Mouse (Mus musculus) midbrain, embryonic 14.5 days (tissue): Measurements from ENCODE around the gene Vrk1. TPM values are rescaled to one million over a fixed set of nuclear protein-coding genes. Genes with fewer than 3 reads are reported as not detected.

ENCODE experiments used
- ATAC-seq: fragments of 200-750 bp; cut with Nextera tagmentation; 2 replicates; pipeline ENCODE4 v1.8.0; 2017; ENCODE audit warnings: moderate number of reproducible peaks, moderate library complexity; ENCODE audit not compliant: low FRiP score, low TSS enrichment
- DNase-seq: peaks from one replicate; pipeline ENCODE4 v3.0.0-alpha.2; 2015
- H3K27ac ChIP-seq: fragments of 300-500 bp; sonication (generic); replicated peaks from 2 replicates; pipeline ENCODE4 v1.5.1; 2014; ENCODE audit warnings: mild to moderate bottlenecking, low read depth, low read length, moderate library complexity
- H3K27me3 ChIP-seq: fragments of 300-500 bp; sonication (generic); 2 replicates; pipeline ENCODE4 v1.6.1; 2014; ENCODE audit warnings: low read length, control low read depth, mixed read lengths; ENCODE audit not compliant: control insufficient read depth, insufficient read depth
- H3K36me3 ChIP-seq: fragments of 300-500 bp; sonication (generic); 2 replicates; pipeline ENCODE4 v1.6.1; 2014; ENCODE audit warnings: low read length, control low read depth; ENCODE audit not compliant: control insufficient read depth, insufficient read depth
- H3K4me1 ChIP-seq: fragments of 300-500 bp; sonication (generic); 2 replicates; pipeline ENCODE4 v1.6.1; 2014; ENCODE audit warnings: mild to moderate bottlenecking, antibody characterized with exemption, low read length, control low read depth; ENCODE audit not compliant: control insufficient read depth, insufficient read depth
- H3K4me2 ChIP-seq: fragments of 300-500 bp; sonication (generic); 2 replicates; pipeline ENCODE4 v1.6.1; 2014; ENCODE audit warnings: mild to moderate bottlenecking, low read length, moderate library complexity
- H3K4me3 ChIP-seq: fragments of 300-500 bp; sonication (generic); replicated peaks from 2 replicates; pipeline ENCODE4 v1.5.1; 2014; ENCODE audit warnings: low read depth, low read length
- H3K9ac ChIP-seq: fragments of 300-500 bp; sonication (generic); replicated peaks from 2 replicates; pipeline ENCODE4 v1.6.1; 2014; ENCODE audit warnings: mild to moderate bottlenecking, low read length, moderate library complexity
- H3K9me3 ChIP-seq: fragments of 300-500 bp; sonication (generic); 2 replicates; pipeline ENCODE4 v1.6.1; 2016; ENCODE audit warnings: low read length, control low read depth, mixed read lengths; ENCODE audit not compliant: control insufficient read depth
- WGBS: fragments of 180-500 bp; shearing (Covaris S2); extraction: QIAGEN DNeasy Blood & Tissue Kit; methylation state at CpG from one replicate; pipeline ENCODE4 v1.1.7; 2014; 5-methylcytosine and 5-hydroxymethylcytosine counted together
- polyA plus RNA-seq: library from polyadenylated mRNA; unstranded; fragments of >200 nt; fragmentation: Nextera tagmentation; extraction: Ambion mirVana; gene quantifications from 2 replicates; pipeline ENCODE4 v1.2.1, GENCODE M21; 2014

Gene Vrk1
- polyA plus RNA-seq, 1 experiment from 2014 or later: 42.3 TPM

DNA sequence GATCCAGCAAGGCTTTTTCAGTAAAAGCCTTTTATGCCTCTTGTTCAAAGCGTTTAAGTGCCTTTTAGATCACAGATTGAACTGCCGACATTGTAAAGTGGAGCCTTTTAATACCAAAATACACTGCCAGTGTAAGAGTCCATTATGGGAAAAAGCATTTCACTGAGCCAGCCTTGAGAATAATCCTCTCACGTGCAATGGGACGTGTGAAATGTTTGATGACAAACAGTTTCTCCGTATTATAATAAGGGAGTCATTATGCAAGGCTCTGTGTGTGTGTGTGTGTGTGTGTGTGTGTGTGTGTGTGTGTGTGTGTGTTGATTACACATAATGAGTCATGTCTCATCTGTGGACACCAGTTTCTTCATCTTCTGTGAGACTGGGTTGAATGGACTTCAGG lies 17.3 kb upstream of the Vrk1 start:
- H3K27me3 ChIP-seq: no peaks in the 10 kb centered on the region
- H3K4me3 ChIP-seq: no peak overlapping the region
- no peak overlapping the region for H3K4me2 ChIP-seq
- H3K36me3 ChIP-seq: no peaks in the 10 kb centered on the region
- 41% methylated on average over 5 of the region's 5 CpGs for WGBS
- ATAC-seq: no peak
- peak; percentile 39 for DNase-seq
- H3K4me1 ChIP-seq: no peaks in the 10 kb centered on the region
- H3K27ac ChIP-seq: no peak overlapping the region
- H3K9ac ChIP-seq: no peak overlapping the region
- H3K9me3 ChIP-seq: no peaks in the 10 kb centered on the region

DNA sequence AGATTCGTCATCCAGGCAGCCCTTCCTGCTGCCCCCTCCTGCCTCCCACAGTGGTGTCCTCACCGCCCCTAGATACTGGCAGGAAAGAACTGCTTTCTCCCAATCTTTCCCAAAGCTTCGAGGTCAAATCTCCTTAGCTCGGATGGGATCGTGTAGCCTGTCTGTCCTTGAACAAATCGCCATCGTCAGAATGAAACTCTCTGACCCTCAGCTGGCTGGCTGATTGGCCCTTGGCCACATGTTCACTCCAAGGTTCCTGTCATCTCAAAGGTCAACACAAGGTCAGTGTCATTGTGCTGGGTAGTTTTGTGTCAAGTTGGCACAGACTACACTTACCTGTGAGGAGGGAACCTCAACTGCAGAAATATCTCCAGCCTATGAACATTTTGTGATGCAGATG lies 16.7 kb upstream of the Vrk1 start:
- H3K9me3 ChIP-seq: no peaks in the 10 kb centered on the region
- no peak overlapping the region for H3K27ac ChIP-seq
- ATAC-seq: no peak
- no peak overlapping the region for H3K4me3 ChIP-seq
- H3K36me3 ChIP-seq: no peaks in the 10 kb centered on the region
- WGBS: 79% methylated on average over 7 of the region's 7 CpGs
- H3K4me2 ChIP-seq: no peak overlapping the region
- DNase-seq: no peak
- H3K4me1 ChIP-seq: no peaks in the 10 kb centered on the region
- no peaks in the 10 kb centered on the region for H3K27me3 ChIP-seq
- no peak overlapping the region for H3K9ac ChIP-seq

DNA sequence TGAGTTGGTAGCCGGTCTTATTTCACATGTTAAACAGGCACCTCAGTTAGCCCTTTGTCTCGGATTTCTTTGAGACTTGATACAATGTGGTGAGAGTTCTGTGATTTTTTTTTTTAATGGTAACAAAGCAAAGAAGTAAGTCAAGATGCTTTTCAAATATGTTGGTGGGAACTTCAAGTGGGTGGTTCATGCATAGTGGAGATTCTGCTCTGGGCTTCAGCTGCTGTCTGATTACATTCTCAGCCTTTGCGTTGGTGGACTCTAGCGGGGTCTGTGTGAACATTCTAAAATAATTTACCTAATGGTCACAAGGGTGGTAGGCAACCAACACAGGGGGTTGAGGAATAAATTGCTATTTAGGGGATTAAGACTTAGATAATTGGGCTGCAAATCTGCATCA lies 14.1 kb upstream of the Vrk1 start:
- H3K36me3 ChIP-seq: no peaks in the 10 kb centered on the region
- H3K9ac ChIP-seq: no peak overlapping the region
- no peak overlapping the region for H3K4me3 ChIP-seq
- H3K4me1 ChIP-seq: no peaks in the 10 kb centered on the region
- H3K27me3 ChIP-seq: no peaks in the 10 kb centered on the region
- no peak overlapping the region for H3K27ac ChIP-seq
- WGBS: 63% methylated on average over 4 of the region's 4 CpGs
- no peaks in the 10 kb centered on the region for H3K9me3 ChIP-seq
- H3K4me2 ChIP-seq: no peak overlapping the region
- ATAC-seq: no peak
- DNase-seq: no peak

DNA sequence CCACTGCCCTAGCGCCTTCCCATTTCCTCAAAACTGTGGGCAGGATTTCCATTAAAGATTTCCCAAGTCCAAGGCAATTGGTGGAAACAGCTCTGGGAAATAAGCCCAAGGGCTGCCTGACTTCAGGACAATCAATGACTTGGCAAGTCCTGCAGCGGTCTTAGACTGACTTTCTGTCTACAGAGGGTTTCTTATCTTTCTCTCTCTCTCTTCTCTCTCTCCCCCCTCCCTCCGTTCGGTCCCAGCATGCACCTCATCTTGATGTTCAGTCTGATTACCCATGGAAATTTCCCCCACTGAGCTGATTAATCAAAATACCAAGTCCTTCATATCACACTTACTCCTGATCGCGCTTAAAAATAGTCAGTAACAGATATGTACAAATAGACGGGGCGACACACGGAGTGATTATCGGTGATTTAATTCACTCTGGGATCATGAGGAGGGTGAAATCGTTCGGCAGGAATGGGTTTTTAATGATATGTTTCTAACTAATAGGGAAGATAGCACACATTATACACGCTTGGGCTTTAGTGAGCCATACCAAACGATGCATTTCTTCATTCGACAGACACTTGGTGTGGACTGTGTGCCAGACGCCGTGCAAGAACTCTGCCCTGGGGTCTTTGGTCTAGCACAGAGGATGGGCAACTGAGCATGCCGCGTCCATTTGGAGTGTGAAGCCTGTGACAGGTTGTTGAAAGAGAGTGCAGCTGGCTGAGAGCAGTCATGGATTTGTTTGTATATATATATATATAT lies 12.8 kb upstream of the Vrk1 start:
- 88% methylated on average over 19 of the region's 19 CpGs for WGBS
- no peak for DNase-seq
- Histone ChIP-seq H3K4me3 (no peak overlapping the region), H3K27ac (no peak overlapping the region), H3K4me1 (no peaks in the 10 kb centered on the region), H3K9ac (no peak overlapping the region), H3K36me3 (no peaks in the 10 kb centered on the region), H3K27me3 (no peaks in the 10 kb centered on the region), H3K4me2 (no peak overlapping the region), H3K9me3 (no peaks in the 10 kb centered on the region)
- ATAC-seq: no peak

DNA sequence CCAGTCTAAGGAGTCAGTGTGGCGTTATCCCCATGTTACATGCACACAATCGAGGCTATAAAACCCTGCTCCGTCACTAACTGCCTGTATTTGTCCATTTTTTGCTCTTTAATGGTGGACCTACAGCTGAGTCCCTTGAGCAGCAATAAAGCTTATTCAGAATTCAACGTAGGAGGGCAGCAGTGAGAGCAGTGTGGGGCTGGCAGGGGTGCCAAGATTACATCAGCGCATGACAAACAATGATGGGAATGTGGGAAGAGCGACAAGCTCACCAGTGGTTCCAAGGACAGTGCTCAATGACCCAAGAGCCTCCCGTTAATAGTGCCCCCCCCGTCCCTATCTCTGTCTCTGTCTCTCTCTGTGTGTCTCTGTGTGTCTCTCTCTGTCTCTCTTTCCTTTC lies 8.3 kb upstream of the Vrk1 start:
- Histone ChIP-seq H3K4me3 (no peak overlapping the region), H3K27ac (no peak overlapping the region), H3K9me3 (no peaks in the 10 kb centered on the region), H3K27me3 (no peaks in the 10 kb centered on the region), H3K36me3 (no peaks in the 10 kb centered on the region), H3K9ac (no peak overlapping the region), H3K4me1 (no peaks in the 10 kb centered on the region), H3K4me2 (no peak overlapping the region)
- WGBS: 71% methylated on average over 8 of the region's 8 CpGs
- ATAC-seq (no peak), DNase-seq (no peak)

DNA sequence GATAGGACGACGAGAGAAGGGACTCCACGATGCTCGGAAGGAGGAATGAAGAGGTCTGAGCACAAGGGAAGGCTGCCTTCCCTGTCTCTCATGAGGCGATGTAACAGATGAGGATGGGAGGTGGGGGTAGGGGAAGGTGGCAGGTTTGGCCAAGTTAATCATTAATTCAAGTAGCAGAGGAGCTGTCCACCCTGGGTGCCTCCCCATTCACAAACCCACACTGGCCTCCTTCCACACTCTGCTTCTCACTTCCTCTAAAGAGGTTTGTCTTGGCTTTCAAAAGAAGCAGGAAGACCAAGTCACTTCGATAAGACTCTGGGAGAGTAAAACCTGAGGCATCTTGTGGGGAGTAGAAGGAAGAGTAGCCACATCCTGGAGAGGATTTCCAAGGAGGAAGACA lies 5.3 kb upstream of the Vrk1 start:
- no peak overlapping the region for H3K4me2 ChIP-seq
- ATAC-seq: no peak
- H3K4me1 ChIP-seq: no peaks in the 10 kb centered on the region
- no peak overlapping the region for H3K4me3 ChIP-seq
- H3K9me3 ChIP-seq: no peaks in the 10 kb centered on the region
- no peak for DNase-seq
- 89% methylated on average over 6 of the region's 6 CpGs for WGBS
- no peak overlapping the region for H3K27ac ChIP-seq
- H3K27me3 ChIP-seq: no peaks in the 10 kb centered on the region
- no peak overlapping the region for H3K9ac ChIP-seq
- H3K36me3 ChIP-seq: no peaks in the 10 kb centered on the region

DNA sequence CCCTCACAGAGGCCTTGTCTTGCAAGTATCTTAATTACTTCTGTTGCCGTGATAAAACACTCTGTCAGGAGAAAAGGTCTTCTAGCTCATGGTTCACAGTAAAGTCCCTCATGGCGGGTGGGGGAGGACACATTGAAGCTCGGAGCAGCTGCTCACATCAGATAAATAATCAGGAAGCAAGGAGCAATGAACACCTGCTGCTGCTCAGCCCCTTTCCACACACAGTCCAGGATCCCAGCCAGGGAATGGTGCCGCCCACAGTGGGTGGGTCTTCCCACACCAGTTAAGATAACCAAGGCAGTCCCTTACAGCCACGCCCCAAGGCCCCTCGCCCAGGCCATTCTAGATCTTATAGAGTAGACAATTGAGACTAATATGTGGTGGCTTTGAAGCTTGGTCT lies 3.8 kb upstream of the Vrk1 start:
- ATAC-seq: no peak
- H3K4me2 ChIP-seq: no peak overlapping the region
- H3K9ac ChIP-seq: no peak overlapping the region
- no peak overlapping the region for H3K4me3 ChIP-seq
- no peaks in the 10 kb centered on the region for H3K4me1 ChIP-seq
- DNase-seq: no peak
- H3K27ac ChIP-seq: no peak overlapping the region
- no peaks in the 10 kb centered on the region for H3K9me3 ChIP-seq
- no peaks in the 10 kb centered on the region for H3K36me3 ChIP-seq
- WGBS: 86% methylated on average over 6 of the region's 6 CpGs
- no peaks in the 10 kb centered on the region for H3K27me3 ChIP-seq

DNA sequence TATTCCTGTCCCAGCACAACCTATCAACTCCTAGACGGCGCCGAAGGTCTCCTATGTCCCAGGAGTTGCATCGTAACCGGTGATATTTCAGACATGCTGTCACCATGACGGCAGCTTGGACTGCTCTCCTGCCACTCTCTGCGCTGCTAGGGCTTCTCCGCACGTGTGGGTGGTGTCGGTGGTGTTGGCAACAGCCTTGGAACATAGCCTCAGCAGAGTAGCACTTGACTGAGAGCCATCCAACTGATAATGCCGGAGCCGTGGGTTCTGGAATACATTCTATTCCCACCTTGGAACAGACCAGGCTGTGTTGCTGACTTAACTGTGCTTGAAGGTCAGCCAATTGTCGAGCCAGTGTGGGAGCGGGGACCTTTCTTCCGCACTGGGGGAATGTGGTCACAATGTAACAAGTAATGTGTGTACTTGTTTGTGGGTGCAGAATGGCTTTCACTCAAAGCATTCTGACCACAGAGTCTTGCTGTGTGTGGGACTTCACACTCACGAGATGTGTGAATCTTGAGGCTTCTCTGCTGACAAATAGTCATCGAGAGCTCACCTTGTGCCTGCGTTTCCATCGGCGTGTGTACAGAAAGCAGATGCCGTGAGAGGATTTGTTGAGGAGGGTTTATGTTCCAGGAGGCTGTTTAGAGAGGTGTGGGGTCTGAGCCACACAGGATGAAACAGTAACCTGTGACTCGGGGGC lies 1.5 kb upstream of the Vrk1 start:
- Histone ChIP-seq H3K9me3 (no peaks in the 10 kb centered on the region), H3K27ac (no peak overlapping the region), H3K36me3 (no peaks in the 10 kb centered on the region), H3K9ac (no peak overlapping the region), H3K27me3 (no peaks in the 10 kb centered on the region), H3K4me3 (no peak overlapping the region), H3K4me2 (no peak overlapping the region), H3K4me1 (no peaks in the 10 kb centered on the region)
- WGBS: 90% methylated on average over 22 of the region's 22 CpGs
- ATAC-seq (no peak), DNase-seq (no peak)
